Mouse (Mus musculus): ENCODE measurements at regions not wholly inside any gene's neighbourhood (a gene's known extent, or its start where the extent isn't known, plus 50 kb on each side); places are given as distances from the start of the nearest gene placed in this dataset.

DNA sequence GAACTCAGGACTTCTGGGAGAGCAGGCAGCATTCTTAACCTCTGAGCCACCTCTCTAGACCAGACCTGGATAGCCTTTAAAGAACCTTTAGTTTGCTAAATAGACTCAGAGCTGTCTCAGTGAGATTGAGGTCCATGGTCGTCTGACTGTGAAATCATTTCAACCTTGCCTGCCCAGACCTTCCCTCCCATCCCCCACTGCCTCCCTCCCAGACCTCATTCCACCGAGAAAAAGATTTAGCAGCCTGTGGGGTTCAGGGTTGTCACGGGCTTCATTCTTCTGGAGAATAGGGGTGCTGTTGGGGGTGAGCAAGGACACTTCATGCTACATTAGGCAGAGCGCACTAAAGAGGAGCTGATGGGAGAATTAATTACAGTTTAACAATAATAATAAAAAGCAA is 126.7 kb upstream of the Neo1 start:
- Histone ChIP-seq H3K27ac (ENCODE audit: low read length) (no peak overlapping the region), H3K4me3 (ENCODE audit: low read depth, low read length) (no peak overlapping the region), H3K9ac (replicated peaks; ENCODE audit: low read depth) (no peak overlapping the region), H3K27me3 (replicated peaks; ENCODE audit: insufficient read depth, low read length) (no peaks in the 10 kb centered on the region), H3K9me3 (ENCODE audit: low read length) (no peaks in the 10 kb centered on the region), H3K4me2 (replicated peaks; ENCODE audit: low read depth, low read length) (no peak overlapping the region), H3K4me1 (ENCODE audit: insufficient read depth, low read depth, low read length) (no peaks in the 10 kb centered on the region), H3K36me3 (ENCODE audit: insufficient read depth, low read length) (no peaks in the 10 kb centered on the region)
- DNase-seq (ENCODE audit: low spot score) (no peak), ATAC-seq (no peak)
- TF ChIP-seq CTCF (IDR thresholded peaks at IDR 0.05): no peak
- TF ChIP-seq EP300 (IDR thresholded peaks at IDR 0.05): no peak
- WGBS: 54% methylated on average over 4 of the region's 4 CpGs

GRCm38 (mm10) chr9:59157663-59158062 is 121.4 kb upstream of the Neo1 start:
- TF ChIP-seq EP300 (IDR thresholded peaks at IDR 0.05) (no peak), CTCF (IDR thresholded peaks at IDR 0.05) (no peak)
- peaks cover 4% of the 10 kb centered on the region; the same call in 1 of the 2 replicates for H3K4me1 ChIP-seq (ENCODE audit: insufficient read depth, low read depth, low read length)
- H3K9me3 ChIP-seq (ENCODE audit: low read length): no peaks in the 10 kb centered on the region
- H3K36me3 ChIP-seq (ENCODE audit: insufficient read depth, low read length): no peaks in the 10 kb centered on the region
- H3K4me3 ChIP-seq (ENCODE audit: low read depth, low read length): no peak overlapping the region
- DNase-seq (ENCODE audit: low spot score) (no peak), ATAC-seq (no peak)
- H3K4me2 ChIP-seq (replicated peaks; ENCODE audit: low read depth, low read length): no peak overlapping the region
- H3K9ac ChIP-seq (replicated peaks; ENCODE audit: low read depth): no peak overlapping the region
- no peak overlapping the region for H3K27ac ChIP-seq (ENCODE audit: low read length)
- WGBS: 47% methylated on average over 5 of the region's 5 CpGs
- no peaks in the 10 kb centered on the region for H3K27me3 ChIP-seq (replicated peaks; ENCODE audit: insufficient read depth, low read length)

DNA sequence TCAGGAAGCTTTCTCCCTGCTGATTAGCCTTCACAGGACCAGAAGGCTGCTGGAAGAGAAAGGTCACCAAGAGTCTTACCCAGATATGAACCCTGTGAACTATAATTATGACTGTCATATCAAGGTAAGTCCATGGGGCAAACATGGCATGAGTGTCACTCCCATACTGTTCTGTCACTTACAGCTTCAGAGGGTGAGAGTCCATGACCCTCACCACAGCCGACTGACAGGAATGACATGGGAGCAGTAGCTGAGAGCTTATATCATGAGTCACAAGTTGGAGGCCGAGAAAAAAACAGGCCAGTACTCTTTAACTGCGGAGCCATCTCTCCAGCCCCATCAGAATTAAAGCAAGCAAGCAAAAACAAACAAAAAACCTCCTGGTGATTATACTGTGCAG is 117.7 kb upstream of the Neo1 start:
- no peaks in the 10 kb centered on the region for H3K27me3 ChIP-seq (replicated peaks; ENCODE audit: insufficient read depth, low read length)
- no peak for TF ChIP-seq CTCF (IDR thresholded peaks at IDR 0.05)
- TF ChIP-seq EP300 (IDR thresholded peaks at IDR 0.05): no peak
- no peaks in the 10 kb centered on the region for H3K9me3 ChIP-seq (ENCODE audit: low read length)
- H3K4me1 ChIP-seq (ENCODE audit: insufficient read depth, low read depth, low read length): peaks cover 4% of the 10 kb centered on the region; the same call in 1 of the 2 replicates
- DNase-seq (ENCODE audit: low spot score) (peak; percentile 19), ATAC-seq (no peak)
- 32% methylated on average over 3 of the region's 3 CpGs for WGBS
- no peak overlapping the region for H3K9ac ChIP-seq (replicated peaks; ENCODE audit: low read depth)
- H3K36me3 ChIP-seq (ENCODE audit: insufficient read depth, low read length): no peaks in the 10 kb centered on the region
- H3K4me2 ChIP-seq (replicated peaks; ENCODE audit: low read depth, low read length): no peak overlapping the region
- H3K27ac ChIP-seq (ENCODE audit: low read length): no peak overlapping the region; the same call in 1 of the 2 replicates
- H3K4me3 ChIP-seq (ENCODE audit: low read depth, low read length): no peak overlapping the region

- peak; percentile 61; the same call in 1 of the 2 replicates for ATAC-seq
These were observed 116.9 kb upstream of the Neo1 start for GRCm38 (mm10) chr9:59153126-59153525.

GRCm38 (mm10) chr9:59144256-59144800 is 108.1 kb upstream of the Neo1 start:
- Histone ChIP-seq H3K4me2 (replicated peaks; ENCODE audit: low read depth, low read length) (no peak overlapping the region), H3K4me1 (ENCODE audit: insufficient read depth, low read depth, low read length) (no peaks in the 10 kb centered on the region), H3K9ac (replicated peaks; ENCODE audit: low read depth) (no peak overlapping the region), H3K4me3 (ENCODE audit: low read depth, low read length) (no peak overlapping the region), H3K27ac (ENCODE audit: low read length) (no peak overlapping the region), H3K36me3 (ENCODE audit: insufficient read depth, low read length) (no peaks in the 10 kb centered on the region), H3K9me3 (ENCODE audit: low read length) (no peaks in the 10 kb centered on the region), H3K27me3 (replicated peaks; ENCODE audit: insufficient read depth, low read length) (no peaks in the 10 kb centered on the region)
- 75% methylated on average over 3 of the region's 3 CpGs for WGBS
- no peak for TF ChIP-seq CTCF (IDR thresholded peaks at IDR 0.05)
- no peak for TF ChIP-seq EP300 (IDR thresholded peaks at IDR 0.05)
- no peak for ATAC-seq
- no peak for DNase-seq (ENCODE audit: low spot score)

More at GRCm38 (mm10) chr9:59153126-59153525, 116.9 kb upstream of the Neo1 start:
- no peak for TF ChIP-seq CTCF (IDR thresholded peaks at IDR 0.05)
- TF ChIP-seq EP300 (IDR thresholded peaks at IDR 0.05): no peak
- Histone ChIP-seq H3K27me3 (replicated peaks; ENCODE audit: insufficient read depth, low read length) (no peaks in the 10 kb centered on the region), H3K9me3 (ENCODE audit: low read length) (no peaks in the 10 kb centered on the region), H3K9ac (replicated peaks; ENCODE audit: low read depth) (no peak overlapping the region), H3K4me1 (ENCODE audit: insufficient read depth, low read depth, low read length) (peaks cover 4% of the 10 kb centered on the region; the same call in 1 of the 2 replicates), H3K27ac (ENCODE audit: low read length) (no peak overlapping the region), H3K36me3 (ENCODE audit: insufficient read depth, low read length) (no peaks in the 10 kb centered on the region), H3K4me3 (ENCODE audit: low read depth, low read length) (no peak overlapping the region), H3K4me2 (replicated peaks; ENCODE audit: low read depth, low read length) (no peak overlapping the region)
- peak; percentile 53 for DNase-seq (ENCODE audit: low spot score)
- 42% methylated on average over 5 of the region's 5 CpGs for whole genome bisulfite sequencing

GRCm38 (mm10) chr9:59143610-59144009 is 107.4 kb upstream of the Neo1 start:
- no peaks in the 10 kb centered on the region for H3K36me3 ChIP-seq (ENCODE audit: insufficient read depth, low read length)
- TF ChIP-seq CTCF (IDR thresholded peaks at IDR 0.05): no peak
- no peak for TF ChIP-seq EP300 (IDR thresholded peaks at IDR 0.05)
- H3K27ac ChIP-seq (ENCODE audit: low read length): no peak overlapping the region
- H3K4me1 ChIP-seq (ENCODE audit: insufficient read depth, low read depth, low read length): no peaks in the 10 kb centered on the region
- DNase-seq (ENCODE audit: low spot score) (no peak), ATAC-seq (no peak)
- 73% methylated on average over 4 of the region's 4 CpGs for WGBS
- H3K4me2 ChIP-seq (replicated peaks; ENCODE audit: low read depth, low read length): no peak overlapping the region
- H3K4me3 ChIP-seq (ENCODE audit: low read depth, low read length): no peak overlapping the region
- no peaks in the 10 kb centered on the region for H3K27me3 ChIP-seq (replicated peaks; ENCODE audit: insufficient read depth, low read length)
- H3K9me3 ChIP-seq (ENCODE audit: low read length): no peaks in the 10 kb centered on the region
- H3K9ac ChIP-seq (replicated peaks; ENCODE audit: low read depth): no peak overlapping the region
